Mouse (Mus musculus): ENCODE measurements at regions not wholly inside any gene's neighbourhood (a gene's known extent, or its start where the extent isn't known, plus 50 kb on each side); places are given as distances from the start of the nearest gene placed in this dataset.

GRCm38 (mm10) chr2:117742413-117742812, 369.3 kb upstream of the Thbs1 start:
- H3K9ac ChIP-seq, result no peak overlapping the region
- no peak overlapping the region for H3K27ac ChIP-seq
- no peak for ATAC-seq (replicated peaks; ENCODE audit: insufficient number of reproducible peaks, insufficient read depth, low FRiP score, low read depth)
- 0 out of 2 replicates have a peak, but pooled peaks cover 4% of the 10 kb centered on the region for H3K9me3 ChIP-seq (replicated peaks)
- no peak overlapping the region for H3K4me2 ChIP-seq
- H3K4me3 ChIP-seq, result no peak overlapping the region
- H3K4me1 ChIP-seq (replicated peaks), result no peaks in the 10 kb centered on the region
- no peaks in the 10 kb centered on the region for H3K36me3 ChIP-seq
- no peaks in the 10 kb centered on the region for H3K27me3 ChIP-seq

GRCm38 (mm10) chr2:117743901-117744300, 367.8 kb upstream of the Thbs1 start:
- no peaks in the 10 kb centered on the region for H3K27me3 ChIP-seq
- H3K4me3 ChIP-seq, result no peak overlapping the region
- H3K4me1 ChIP-seq (replicated peaks), result peaks cover 2% of the 10 kb centered on the region; the same call in 1 of the 2 replicates
- no peak overlapping the region for H3K27ac ChIP-seq
- H3K9ac ChIP-seq, result no peak overlapping the region
- 73% methylated on average over 1 of the region's 1 CpGs for WGBS
- no peaks in the 10 kb centered on the region for H3K36me3 ChIP-seq
- no peak for ATAC-seq (replicated peaks; ENCODE audit: insufficient number of reproducible peaks, insufficient read depth, low FRiP score, low read depth)
- H3K9me3 ChIP-seq (replicated peaks), result 0 out of 2 replicates have a peak, but pooled peaks cover 4% of the 10 kb centered on the region
- H3K4me2 ChIP-seq, result no peak overlapping the region

- Histone ChIP-seq H3K9ac (no peak overlapping the region), H3K4me2 (no peak overlapping the region), H3K9me3 (replicated peaks) (0 out of 2 replicates have a peak, but pooled peaks cover 4% of the 10 kb centered on the region), H3K27ac (no peak overlapping the region), H3K4me1 (replicated peaks) (peaks cover 6% of the 10 kb centered on the region; the same call in 1 of the 2 replicates), H3K4me3 (no peak overlapping the region), H3K27me3 (no peaks in the 10 kb centered on the region), H3K36me3 (no peaks in the 10 kb centered on the region)
- ATAC-seq (replicated peaks; ENCODE audit: insufficient number of reproducible peaks, insufficient read depth, low FRiP score, low read depth), result no peak
- WGBS, result 39% methylated on average over 2 of the region's 2 CpGs
Observed at GRCm38 (mm10) chr2:117745767-117746166, 365.9 kb upstream of the Thbs1 start.

- no peak overlapping the region for H3K4me3 ChIP-seq
- H3K27me3 ChIP-seq, result no peaks in the 10 kb centered on the region
- H3K9me3 ChIP-seq (replicated peaks), result 0 out of 2 replicates have a peak, but pooled peaks cover 4% of the 10 kb centered on the region
- H3K4me2 ChIP-seq, result no peak overlapping the region
- no peak overlapping the region for H3K9ac ChIP-seq
- ATAC-seq (replicated peaks; ENCODE audit: insufficient number of reproducible peaks, insufficient read depth, low FRiP score, low read depth), result no peak
- H3K36me3 ChIP-seq, result no peaks in the 10 kb centered on the region
- peaks cover 6% of the 10 kb centered on the region; the same call in 1 of the 2 replicates for H3K4me1 ChIP-seq (replicated peaks)
- 76% methylated on average over 3 of the region's 3 CpGs for WGBS
- H3K27ac ChIP-seq, result no peak overlapping the region
Observed at GRCm38 (mm10) chr2:117747136-117747535, 364.5 kb upstream of the Thbs1 start.

GRCm38 (mm10) chr2:117748892-117749291, 362.8 kb upstream of the Thbs1 start:
- 0 out of 2 replicates have a peak, but pooled peaks have one; percentile 18 for ATAC-seq (replicated peaks; ENCODE audit: insufficient number of reproducible peaks, insufficient read depth, low FRiP score, low read depth)
- WGBS, result 36% methylated on average over 4 of the region's 4 CpGs
- Histone ChIP-seq H3K4me2 (no peak overlapping the region), H3K9me3 (replicated peaks) (0 out of 2 replicates have a peak, but pooled peaks cover 4% of the 10 kb centered on the region), H3K27me3 (no peaks in the 10 kb centered on the region), H3K4me1 (replicated peaks) (peaks cover 6% of the 10 kb centered on the region; the same call in 1 of the 2 replicates), H3K4me3 (no peak overlapping the region), H3K9ac (no peak overlapping the region), H3K27ac (no peak overlapping the region), H3K36me3 (no peaks in the 10 kb centered on the region)

- Histone ChIP-seq H3K27me3 (no peaks in the 10 kb centered on the region), H3K4me2 (no peak overlapping the region), H3K4me3 (no peak overlapping the region), H3K9me3 (replicated peaks) (no peaks in the 10 kb centered on the region), H3K9ac (no peak overlapping the region), H3K36me3 (no peaks in the 10 kb centered on the region), H3K4me1 (replicated peaks) (no peaks in the 10 kb centered on the region), H3K27ac (no peak overlapping the region)
- no peak for ATAC-seq (replicated peaks; ENCODE audit: insufficient number of reproducible peaks, insufficient read depth, low FRiP score, low read depth)
- 69% methylated on average over 1 of the region's 1 CpGs for WGBS
Observed at GRCm38 (mm10) chr2:117759491-117760013, 352.1 kb upstream of the Thbs1 start.

- H3K27me3 ChIP-seq, result no peaks in the 10 kb centered on the region
- H3K4me1 ChIP-seq (replicated peaks), result no peaks in the 10 kb centered on the region
- no peak for ATAC-seq (replicated peaks; ENCODE audit: insufficient number of reproducible peaks, insufficient read depth, low FRiP score, low read depth)
- WGBS, result 82% methylated on average over 1 of the region's 1 CpGs
- H3K9ac ChIP-seq, result no peak overlapping the region
- no peak overlapping the region for H3K27ac ChIP-seq
- no peaks in the 10 kb centered on the region for H3K9me3 ChIP-seq (replicated peaks)
- H3K4me2 ChIP-seq, result no peak overlapping the region
- H3K36me3 ChIP-seq, result no peaks in the 10 kb centered on the region
- no peak overlapping the region for H3K4me3 ChIP-seq
Observed at GRCm38 (mm10) chr2:117763631-117764030, 348.0 kb upstream of the Thbs1 start.

- Histone ChIP-seq H3K9ac (no peak overlapping the region), H3K27me3 (no peaks in the 10 kb centered on the region), H3K36me3 (no peaks in the 10 kb centered on the region), H3K9me3 (replicated peaks) (no peaks in the 10 kb centered on the region), H3K27ac (no peak overlapping the region), H3K4me1 (replicated peaks) (no peaks in the 10 kb centered on the region), H3K4me3 (no peak overlapping the region), H3K4me2 (no peak overlapping the region)
- WGBS, result 70% methylated on average over 5 of the region's 5 CpGs
- no peak for ATAC-seq (replicated peaks; ENCODE audit: insufficient number of reproducible peaks, insufficient read depth, low FRiP score, low read depth)
Observed at GRCm38 (mm10) chr2:117765572-117765971, 346.1 kb upstream of the Thbs1 start.

- Histone ChIP-seq H3K4me1 (replicated peaks) (no peaks in the 10 kb centered on the region), H3K9ac (no peak overlapping the region), H3K9me3 (replicated peaks) (no peaks in the 10 kb centered on the region), H3K27ac (no peak overlapping the region), H3K27me3 (no peaks in the 10 kb centered on the region), H3K4me2 (no peak overlapping the region), H3K4me3 (no peak overlapping the region), H3K36me3 (no peaks in the 10 kb centered on the region)
- WGBS, result 87% methylated on average over 3 of the region's 3 CpGs
- no peak for ATAC-seq (replicated peaks; ENCODE audit: insufficient number of reproducible peaks, insufficient read depth, low FRiP score, low read depth)
Observed at GRCm38 (mm10) chr2:117766450-117766849, 345.2 kb upstream of the Thbs1 start.

- no peak overlapping the region for H3K9ac ChIP-seq
- no peak for ATAC-seq (replicated peaks; ENCODE audit: insufficient number of reproducible peaks, insufficient read depth, low FRiP score, low read depth)
- WGBS, result 57% methylated on average over 7 of the region's 7 CpGs
Observed at GRCm38 (mm10) chr2:117769402-117770114, 342.1 kb upstream of the Thbs1 start.

GRCm38 (mm10) chr2:117770115-117770485, 341.6 kb upstream of the Thbs1 start:
- no peak overlapping the region for H3K4me3 ChIP-seq
- ATAC-seq (replicated peaks; ENCODE audit: insufficient number of reproducible peaks, insufficient read depth, low FRiP score, low read depth), result no peak
- H3K27me3 ChIP-seq, result no peaks in the 10 kb centered on the region
- H3K27ac ChIP-seq, result no peak overlapping the region
- no peaks in the 10 kb centered on the region for H3K36me3 ChIP-seq
- no peak overlapping the region for H3K9ac ChIP-seq
- H3K9me3 ChIP-seq (replicated peaks), result no peaks in the 10 kb centered on the region
- H3K4me2 ChIP-seq, result no peak overlapping the region
- no peaks in the 10 kb centered on the region for H3K4me1 ChIP-seq (replicated peaks)
- WGBS, result 63% methylated on average over 3 of the region's 3 CpGs

More at GRCm38 (mm10) chr2:117769402-117770114, 342.1 kb upstream of the Thbs1 start:
- Histone ChIP-seq H3K4me3 (no peak overlapping the region), H3K27me3 (no peaks in the 10 kb centered on the region), H3K4me1 (replicated peaks) (no peaks in the 10 kb centered on the region), H3K27ac (no peak overlapping the region), H3K9me3 (replicated peaks) (no peaks in the 10 kb centered on the region), H3K4me2 (no peak overlapping the region), H3K36me3 (no peaks in the 10 kb centered on the region)

- H3K27me3 ChIP-seq, result no peaks in the 10 kb centered on the region
- no peaks in the 10 kb centered on the region for H3K36me3 ChIP-seq
- H3K4me3 ChIP-seq, result no peak overlapping the region
- WGBS, result 81% methylated on average over 3 of the region's 3 CpGs
- H3K27ac ChIP-seq, result no peak overlapping the region
- H3K9me3 ChIP-seq (replicated peaks), result no peaks in the 10 kb centered on the region
- no peak overlapping the region for H3K9ac ChIP-seq
- no peak overlapping the region for H3K4me2 ChIP-seq
- no peak for ATAC-seq (replicated peaks; ENCODE audit: insufficient number of reproducible peaks, insufficient read depth, low FRiP score, low read depth)
- H3K4me1 ChIP-seq (replicated peaks), result peaks cover 6% of the 10 kb centered on the region; the same call in 1 of the 2 replicates
Observed at GRCm38 (mm10) chr2:117780287-117780686, 331.4 kb upstream of the Thbs1 start.
